Mouse (Mus musculus): Measurements from ENCODE around the gene Xpo4.
A peak's percentile ranks its signal among the peaks of the same experiment; 100 is the strongest.
"Not testable (repeated sequence)": the region's sequence is repeated elsewhere in the genome, so short reads cannot be mapped to it uniquely, and the experiment has no call there.

Gene Xpo4

GRCm38 (mm10) chr14:57664822-57665627 lies at the start of gene Xpo4:
Gene Xpo4 (minus strand): TSS chr14:57665430.
- peak; percentile 84 for DNase-seq (ENCODE audit: low spot score)

- DNase-seq (ENCODE audit: low spot score) = peak; percentile 44
Measured at GRCm38 (mm10) chr14:57712884-57713283, 47.7 kb upstream of the Xpo4 start.

GRCm38 (mm10) chr14:57711059-57711458 lies 45.8 kb upstream of the Xpo4 start:
- no peak for DNase-seq (ENCODE audit: low spot score)

GRCm38 (mm10) chr14:57709171-57709570 lies 43.9 kb upstream of the Xpo4 start:
- no peak for DNase-seq (ENCODE audit: low spot score)

GRCm38 (mm10) chr14:57708580-57708979 lies 43.4 kb upstream of the Xpo4 start:
- no peak for DNase-seq (ENCODE audit: low spot score)

- DNase-seq (ENCODE audit: low spot score) = no peak
Measured at GRCm38 (mm10) chr14:57707100-57707893, 42.1 kb upstream of the Xpo4 start.

GRCm38 (mm10) chr14:57706760-57707099 lies 41.5 kb upstream of the Xpo4 start:
- DNase-seq (ENCODE audit: low spot score) = no peak

GRCm38 (mm10) chr14:57705759-57706158 lies 40.5 kb upstream of the Xpo4 start:
- DNase-seq (ENCODE audit: low spot score) = no peak

- DNase-seq (ENCODE audit: low spot score) = no peak
Measured at GRCm38 (mm10) chr14:57705075-57705474, 39.8 kb upstream of the Xpo4 start.

- no peak for DNase-seq (ENCODE audit: low spot score)
Measured at GRCm38 (mm10) chr14:57701915-57702477, 36.8 kb upstream of the Xpo4 start.

- no peak for DNase-seq (ENCODE audit: low spot score)
Measured at GRCm38 (mm10) chr14:57699461-57699970, 34.3 kb upstream of the Xpo4 start.

GRCm38 (mm10) chr14:57699016-57699415 lies 33.8 kb upstream of the Xpo4 start:
- DNase-seq (ENCODE audit: low spot score) = no peak

- DNase-seq (ENCODE audit: low spot score) = no peak
Measured at GRCm38 (mm10) chr14:57696066-57696465, 30.8 kb upstream of the Xpo4 start.

GRCm38 (mm10) chr14:57695550-57695949 lies 30.3 kb upstream of the Xpo4 start:
- no peak for DNase-seq (ENCODE audit: low spot score)

- no peak for DNase-seq (ENCODE audit: low spot score)
Measured at GRCm38 (mm10) chr14:57694246-57694645, 29.0 kb upstream of the Xpo4 start.

GRCm38 (mm10) chr14:57692517-57693130 lies 27.4 kb upstream of the Xpo4 start:
- DNase-seq (ENCODE audit: low spot score) = no peak

GRCm38 (mm10) chr14:57691316-57691715 lies 26.1 kb upstream of the Xpo4 start:
- DNase-seq (ENCODE audit: low spot score) = no peak

GRCm38 (mm10) chr14:57690681-57691080 lies 25.5 kb upstream of the Xpo4 start:
- DNase-seq (ENCODE audit: low spot score) = no peak

GRCm38 (mm10) chr14:57688066-57688465 lies 22.8 kb upstream of the Xpo4 start:
- DNase-seq (ENCODE audit: low spot score) = not testable (repeated sequence)

GRCm38 (mm10) chr14:57687441-57687840 lies 22.2 kb upstream of the Xpo4 start:
- DNase-seq (ENCODE audit: low spot score) = no peak

- DNase-seq (ENCODE audit: low spot score) = no peak
Measured at GRCm38 (mm10) chr14:57686647-57687046, 21.4 kb upstream of the Xpo4 start.

- peak; percentile 62 for DNase-seq (ENCODE audit: low spot score)
Measured at GRCm38 (mm10) chr14:57684579-57684978, 19.3 kb upstream of the Xpo4 start.
